Mouse (Mus musculus) colon, adult 2 months (tissue): ENCODE results near the gene Olfr1340. TPM values are rescaled to one million over a fixed set of nuclear protein-coding genes. Genes with fewer than 3 reads are reported as not detected.

ENCODE experiments used
- polyA plus RNA-seq: library from polyadenylated mRNA; depleted of rRNA; stranded (reverse); fragments of >200 nt; gene quantifications from 2 replicates; pipeline ENCODE4 v1.2.3, GENCODE M21; 2012; rRNA removed

Gene Olfr1340
- not detected in 2 replicates for polyA plus RNA-seq

GRCm38 (mm10) chr4:118719838-118720237 is at the start of gene Olfr1340:
TSS of gene Olfr1340 (plus strand) at chr4:118720138.

GRCm38 (mm10) chr4:118692412-118692973 is 27.4 kb upstream of the Olfr1340 start, which contains the start of gene Olfr1342:
TSS of gene Olfr1342 (minus strand) at chr4:118692756.

GRCm38 (mm10) chr4:118703223-118703622 is 16.7 kb upstream of the Olfr1340 start, which contains the start of gene Olfr1341:
TSS of gene Olfr1341 (plus strand) at chr4:118703523.

GRCm38 (mm10) chr4:118731875-118732274 is 11.9 kb downstream of the Olfr1340 start, which contains the start of gene Olfr1339:
TSS of gene Olfr1339 (plus strand) at chr4:118732175.

GRCm38 (mm10) chr4:118758637-118759036 is 38.7 kb downstream of the Olfr1340 start, which contains the start of gene Olfr1338:
TSS of gene Olfr1338 (minus strand) at chr4:118758737.

Other genes with a start within 250 kb of the Olfr1340 start
- 20.3 and 24.4 TPM in 2 replicates for gene Tie1, start 230.1 kb upstream of the Olfr1340 start, polyA plus RNA-seq
- gene 2610528J11Rik, start 193.1 kb upstream of the Olfr1340 start, polyA plus RNA-seq = 104 and 125 TPM in 2 replicates
- 35.4 and 47.7 TPM in 2 replicates for gene Tmem125, start 176.1 kb upstream of the Olfr1340 start, polyA plus RNA-seq
- not detected in 2 replicates for gene Cfap57, start 99.4 kb upstream of the Olfr1340 start, polyA plus RNA-seq
- gene Ebna1bp2, start 99.3 kb upstream of the Olfr1340 start, polyA plus RNA-seq = 22.2 and 22.7 TPM in 2 replicates
- not detected in 2 replicates for gene Olfr62, start 61.2 kb upstream of the Olfr1340 start, polyA plus RNA-seq
- not detected in 2 replicates for gene Olfr1342, start 27.4 kb upstream of the Olfr1340 start, polyA plus RNA-seq
- gene Olfr1341, start 16.6 kb upstream of the Olfr1340 start, polyA plus RNA-seq = not detected in 2 replicates
- gene Olfr1339, start 12.0 kb downstream of the Olfr1340 start, polyA plus RNA-seq = not detected in 2 replicates
- gene Olfr1338, start 38.6 kb downstream of the Olfr1340 start, polyA plus RNA-seq = not detected in 2 replicates
- not detected in 2 replicates for gene Olfr1337, start 62.4 kb downstream of the Olfr1340 start, polyA plus RNA-seq
- gene Olfr1335, start 89.8 kb downstream of the Olfr1340 start, polyA plus RNA-seq = not detected in 2 replicates
- gene Olfr1333, start 116.1 kb downstream of the Olfr1340 start, polyA plus RNA-seq = not detected in 2 replicates
- gene Olfr1331, start 144.5 kb downstream of the Olfr1340 start, polyA plus RNA-seq = not detected in 2 replicates
- gene Olfr1330, start 168.5 kb downstream of the Olfr1340 start, polyA plus RNA-seq = not detected in 2 replicates
- not detected in 2 replicates for gene Olfr1329, start 197.3 kb downstream of the Olfr1340 start, polyA plus RNA-seq
- not detected in 2 replicates for gene Olfr1328, start 218.5 kb downstream of the Olfr1340 start, polyA plus RNA-seq
- gene Lao1, start 241.4 kb downstream of the Olfr1340 start, polyA plus RNA-seq = not detected in 2 replicates